Mouse (Mus musculus) left cerebral cortex, postnatal 25 days (tissue): ENCODE measurements around the gene Nfatc2. TPM values are rescaled to one million over a fixed set of nuclear protein-coding genes. Genes with fewer than 3 reads are reported as not detected.

Experiments
- DNase-seq, 2 experiments: peaks; one replicate each; pipeline ENCODE4 v3.0.0; 2022; ENCODE audit warnings: low spot score in 2 of 2, mixed read lengths in 1 of 2
- intact Hi-C: fragments of 180-260 bp; cut with DNase I; formaldehyde crosslinking; loops from one replicate; pipeline ENCODE4 v1.15.1; 2025
- total RNA-seq, 2 experiments: library from RNA; stranded (reverse); gene quantifications; 2 replicates each; pipeline ENCODE4 v1.2.3; 2021

Gene Nfatc2
- total RNA-seq, 2 experiments from 2014 or later, result 8.5 to 14.3 TPM

GRCm38 (mm10) chr2:168584408-168584807 lies 17.0 kb downstream of the Nfatc2 start:
- DNase-seq, result no peak
- intact Hi-C loops, result no loop called here

- intact Hi-C loops, result no loop called here
- no peak for DNase-seq
Measured at GRCm38 (mm10) chr2:168583084-168583483, 18.4 kb downstream of the Nfatc2 start.

GRCm38 (mm10) chr2:168581207-168581854 lies 20.1 kb downstream of the Nfatc2 start:
- no peak for DNase-seq
- intact Hi-C loops, result no loop called here

- DNase-seq, result no peak
- intact Hi-C loops, result no loop called here
Measured at GRCm38 (mm10) chr2:168580295-168580915, 21.1 kb downstream of the Nfatc2 start.

- DNase-seq, result no peak
- intact Hi-C loops, result no loop called here
Measured at GRCm38 (mm10) chr2:168579601-168580130, 21.8 kb downstream of the Nfatc2 start.

- DNase-seq, result no peak
- intact Hi-C loops, result no loop called here
Measured at GRCm38 (mm10) chr2:168579109-168579508, 22.3 kb downstream of the Nfatc2 start.

- DNase-seq, result no peak
- intact Hi-C loops, result no loop called here
Measured at GRCm38 (mm10) chr2:168578132-168578531, 23.3 kb downstream of the Nfatc2 start.

- no peak for DNase-seq
- intact Hi-C loops, result no loop called here
Measured at GRCm38 (mm10) chr2:168577381-168577780, 24.1 kb downstream of the Nfatc2 start.

GRCm38 (mm10) chr2:168575834-168576233 lies 25.6 kb downstream of the Nfatc2 start:
- intact Hi-C loops, result no loop called here
- DNase-seq, result no peak

GRCm38 (mm10) chr2:168574934-168575333 lies 26.5 kb downstream of the Nfatc2 start:
- intact Hi-C loops, result no loop called here
- no peak for DNase-seq

GRCm38 (mm10) chr2:168573866-168574265 lies 27.6 kb downstream of the Nfatc2 start:
- DNase-seq, result no peak
- intact Hi-C loops, result no loop called here

GRCm38 (mm10) chr2:168571241-168571640 lies 30.2 kb downstream of the Nfatc2 start:
- intact Hi-C loops, result no loop called here
- DNase-seq, result no peak

GRCm38 (mm10) chr2:168565538-168566253 lies 35.8 kb downstream of the Nfatc2 start:
- intact Hi-C loops, result no loop called here
- DNase-seq, result no peak

GRCm38 (mm10) chr2:168563184-168563583 lies 38.3 kb downstream of the Nfatc2 start:
- intact Hi-C loops, result no loop called here
- peak in 1 of 2 experiments; percentile 30 for DNase-seq

GRCm38 (mm10) chr2:168557035-168557434 lies 44.4 kb downstream of the Nfatc2 start:
- intact Hi-C loops, result no loop called here
- no peak for DNase-seq

- no peak for DNase-seq
- intact Hi-C loops, result no loop called here
Measured at GRCm38 (mm10) chr2:168555897-168556670, 45.4 kb downstream of the Nfatc2 start.

- intact Hi-C loops, result no loop called here
- DNase-seq, result no peak
Measured at GRCm38 (mm10) chr2:168553541-168553961, 47.9 kb downstream of the Nfatc2 start.

GRCm38 (mm10) chr2:168552405-168552804 lies 49.1 kb downstream of the Nfatc2 start:
- intact Hi-C loops, result no loop called here
- no peak for DNase-seq

- no peak for DNase-seq
- intact Hi-C loops, result no loop called here
Measured at GRCm38 (mm10) chr2:168551218-168551617, 50.2 kb downstream of the Nfatc2 start.

GRCm38 (mm10) chr2:168549326-168549725 lies 52.1 kb downstream of the Nfatc2 start:
- DNase-seq, result no peak
- intact Hi-C loops, result no loop called here
